Mouse (Mus musculus): ENCODE results near the gene Cnot6.

Gene Cnot6

GRCm38 (mm10) chr11:49712555-49713335 is at the start of gene Cnot6:
TSS of gene Cnot6 (minus strand) at chr11:49712723.
- DNase-seq (ENCODE audit: low spot score) = peak; percentile 99

DNA sequence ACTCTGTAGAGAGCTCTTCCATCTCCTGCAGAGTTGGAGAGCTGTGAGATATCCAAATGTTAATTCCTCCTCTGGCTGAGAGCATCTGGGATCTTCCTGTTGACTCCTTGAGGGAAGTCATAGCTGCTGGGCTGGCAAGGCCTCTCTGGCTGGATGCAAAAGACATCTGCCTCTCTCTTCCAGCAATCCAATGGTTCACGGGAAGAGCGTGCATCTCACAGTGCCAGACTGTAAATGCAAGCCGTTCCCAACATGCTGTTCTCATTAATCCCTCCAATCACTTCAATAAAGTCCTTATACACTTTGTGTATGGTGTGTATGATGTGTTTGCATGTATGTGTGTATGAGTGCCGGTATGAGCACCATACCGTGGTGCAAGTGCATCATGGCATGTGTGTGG is 48.6 kb upstream of the Cnot6 start:
- no peak for DNase-seq (ENCODE audit: low spot score)

DNA sequence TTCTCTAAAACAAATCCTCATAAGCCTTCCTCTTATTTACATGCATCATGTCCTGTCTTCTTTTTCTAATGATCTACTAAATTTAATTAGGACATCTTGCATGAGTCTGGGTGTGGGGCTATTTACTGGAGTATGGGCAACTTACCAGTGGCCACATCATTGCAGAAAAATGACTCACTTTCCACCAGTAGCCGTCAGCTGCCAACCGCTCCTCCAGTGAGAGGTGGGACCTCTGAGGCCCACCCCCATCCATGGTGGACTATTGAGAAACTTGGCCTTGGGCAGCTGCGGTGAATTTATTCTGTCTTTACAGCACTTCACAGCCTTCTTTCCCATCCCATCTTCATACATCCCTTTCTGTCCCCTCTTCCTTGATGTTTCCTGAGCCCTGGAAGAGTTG is 45.6 kb upstream of the Cnot6 start:
- DNase-seq (ENCODE audit: low spot score) = no peak

GRCm38 (mm10) chr11:49754958-49755665 is 42.6 kb upstream of the Cnot6 start:
- no peak for DNase-seq (ENCODE audit: low spot score)

- DNase-seq (ENCODE audit: low spot score) = no peak
These were observed 34.2 kb upstream of the Cnot6 start for GRCm38 (mm10) chr11:49746756-49747155.

DNA sequence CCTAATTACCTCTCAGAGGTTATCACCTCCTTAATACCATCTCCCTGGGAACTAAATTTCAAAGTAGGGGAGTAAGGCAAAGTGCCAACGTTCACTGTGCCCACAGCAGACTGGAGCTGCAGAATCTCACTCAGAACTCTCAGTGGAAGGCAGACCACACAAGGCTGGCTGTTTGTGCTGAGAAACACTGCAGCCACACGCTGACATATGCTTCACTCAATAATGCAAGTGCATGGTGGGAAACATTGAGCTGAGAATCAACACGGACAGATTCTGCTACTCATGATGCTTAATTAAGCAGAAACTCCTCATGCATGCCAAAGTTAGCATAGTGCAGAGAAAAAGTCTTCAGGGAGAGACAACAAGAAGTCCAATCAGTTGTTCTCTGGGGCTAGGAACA is 33.3 kb upstream of the Cnot6 start:
- no peak for DNase-seq (ENCODE audit: low spot score)

- no peak for DNase-seq (ENCODE audit: low spot score)
These were observed 32.5 kb upstream of the Cnot6 start for GRCm38 (mm10) chr11:49744981-49745380.

GRCm38 (mm10) chr11:49743634-49744033 is 31.1 kb upstream of the Cnot6 start:
- no peak for DNase-seq (ENCODE audit: low spot score)

GRCm38 (mm10) chr11:49742248-49742647 is 29.7 kb upstream of the Cnot6 start:
- DNase-seq (ENCODE audit: low spot score) = no peak

DNA sequence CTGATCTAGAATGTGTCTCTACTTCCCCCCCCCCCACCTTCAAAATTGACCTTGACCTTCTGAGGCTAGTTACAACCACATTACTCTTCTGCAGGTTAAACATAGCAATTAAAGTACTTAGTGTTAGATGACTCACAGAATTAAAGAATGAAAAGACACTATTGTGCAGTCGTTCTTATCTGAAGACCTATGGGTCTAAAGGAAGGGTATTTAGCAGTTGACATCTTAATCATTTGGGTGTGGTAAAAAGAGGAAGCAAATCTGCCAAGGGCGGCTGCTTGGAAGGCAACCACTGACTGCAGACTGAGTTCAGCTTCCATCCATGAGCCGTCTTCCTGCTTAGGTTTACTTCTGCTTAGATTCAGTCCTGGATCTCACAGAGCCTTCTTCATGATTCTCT is 27.3 kb upstream of the Cnot6 start:
- DNase-seq (ENCODE audit: low spot score) = no peak

DNA sequence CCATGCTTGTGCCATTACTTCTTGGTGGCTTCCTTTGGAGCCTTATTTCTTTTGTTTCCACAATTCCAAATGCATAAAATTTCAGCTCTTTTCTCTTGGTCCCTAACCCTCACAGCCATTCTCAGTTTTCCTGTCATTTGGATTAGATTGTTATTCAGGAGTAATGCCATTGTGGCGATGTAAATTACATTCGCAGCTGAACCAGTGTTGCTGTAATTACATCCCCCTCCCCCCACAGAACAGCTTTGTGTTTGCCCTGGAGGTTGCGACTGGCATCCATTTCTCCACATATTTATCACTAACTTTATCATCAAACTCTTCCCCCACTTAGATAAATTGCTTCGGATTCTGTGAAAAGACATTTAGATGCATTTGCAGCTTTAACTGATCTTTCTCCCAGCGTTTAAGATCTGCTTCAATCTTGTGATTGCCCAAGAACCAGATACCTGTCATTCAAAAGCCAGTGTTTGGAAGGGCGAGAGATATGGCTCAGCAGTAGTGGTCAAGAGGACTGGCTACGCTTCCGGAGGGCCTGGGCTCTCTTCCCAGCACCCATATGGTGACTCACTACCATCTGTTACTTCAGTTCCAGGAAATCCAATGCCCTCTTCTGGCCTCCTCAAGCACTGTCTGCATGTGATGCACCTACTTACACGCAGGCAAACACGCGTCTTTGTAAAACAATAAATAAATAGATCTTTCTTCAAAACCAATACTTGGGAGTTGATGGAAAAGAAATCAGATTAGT is 26.3 kb upstream of the Cnot6 start:
- no peak for DNase-seq (ENCODE audit: low spot score)

GRCm38 (mm10) chr11:49737625-49738024 is 25.1 kb upstream of the Cnot6 start:
- DNase-seq (ENCODE audit: low spot score) = peak; percentile 47

- DNase-seq (ENCODE audit: low spot score) = no peak
These were observed 22.2 kb upstream of the Cnot6 start for GRCm38 (mm10) chr11:49734771-49735170.

DNA sequence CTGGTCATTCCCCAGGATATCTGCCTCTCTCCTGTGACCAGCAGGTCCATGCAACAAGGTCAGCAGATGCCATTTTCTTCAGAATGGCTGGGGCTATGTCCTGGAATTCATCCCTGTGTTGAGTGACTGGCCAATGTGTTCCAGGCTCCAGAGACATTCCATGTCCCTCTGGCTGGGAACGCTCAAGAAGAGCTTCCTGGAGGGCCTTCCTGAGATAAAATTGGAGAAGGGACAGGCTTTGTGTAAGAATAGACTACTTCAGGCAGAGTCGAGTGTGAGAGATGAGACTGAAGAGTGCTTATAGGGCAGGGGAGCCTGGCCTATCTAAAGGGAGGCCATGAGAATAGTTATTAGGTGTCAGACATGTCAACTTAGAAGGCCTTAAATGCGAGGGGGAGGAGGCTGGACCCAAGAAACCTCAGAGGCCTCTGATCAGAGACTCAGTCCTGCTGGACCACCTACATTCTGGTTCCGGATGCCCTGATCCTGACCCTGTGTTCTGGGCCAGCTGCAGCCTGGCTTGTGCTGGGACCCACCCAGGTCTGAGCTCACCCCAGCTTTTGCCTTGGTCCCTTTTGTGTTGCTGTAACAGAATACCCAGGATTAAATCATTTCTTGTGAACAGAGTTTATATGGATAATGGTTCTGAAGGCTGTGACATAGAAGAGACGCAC is 17.9 kb upstream of the Cnot6 start:
- DNase-seq (ENCODE audit: low spot score) = no peak

DNA sequence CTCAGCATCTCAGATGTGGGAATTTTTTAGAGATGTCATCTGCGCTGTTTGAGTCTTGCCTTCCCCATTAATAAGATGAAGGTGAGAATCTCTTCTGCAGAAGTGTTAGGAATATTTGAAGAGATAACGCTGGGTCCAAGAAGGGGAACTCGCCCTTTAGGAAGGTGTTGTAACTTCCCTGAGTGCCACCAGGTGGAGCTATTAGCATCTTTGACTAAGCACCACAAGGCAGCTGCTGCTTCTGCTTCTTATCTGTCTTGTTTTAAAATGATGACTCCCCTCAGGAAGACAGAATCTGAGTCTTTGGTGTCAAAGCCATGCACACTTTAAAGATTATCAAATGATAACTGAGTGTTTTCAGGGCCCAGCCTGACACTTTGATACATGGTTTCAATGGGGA is 15.4 kb upstream of the Cnot6 start:
- DNase-seq (ENCODE audit: low spot score) = peak; percentile 82

GRCm38 (mm10) chr11:49726800-49727199 is 14.3 kb upstream of the Cnot6 start:
- DNase-seq (ENCODE audit: low spot score) = no peak

DNA sequence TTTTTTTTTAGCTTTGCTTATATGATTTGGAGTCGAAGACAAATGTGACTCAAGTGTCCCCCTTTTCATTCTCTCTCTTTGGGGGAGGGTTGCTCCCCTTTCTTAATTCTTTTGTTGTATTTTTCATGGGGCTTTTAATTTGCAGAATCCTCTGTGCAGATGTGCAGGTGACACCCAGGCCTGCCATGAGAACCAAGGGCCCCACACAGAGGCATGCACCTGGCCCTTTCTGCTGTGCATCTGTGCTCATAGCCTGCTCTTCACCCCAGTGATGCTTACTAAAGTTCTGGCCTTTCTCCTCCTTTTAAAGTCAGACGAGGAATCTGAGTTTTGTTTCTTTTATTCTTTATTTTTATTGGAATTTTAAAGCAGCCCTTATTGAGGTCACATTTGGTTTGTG is 12.2 kb upstream of the Cnot6 start:
- no peak for DNase-seq (ENCODE audit: low spot score)

- no peak for DNase-seq (ENCODE audit: low spot score)
These were observed 10.8 kb upstream of the Cnot6 start for GRCm38 (mm10) chr11:49723281-49723680.

- DNase-seq (ENCODE audit: low spot score) = no peak
These were observed 10.2 kb upstream of the Cnot6 start for GRCm38 (mm10) chr11:49722692-49723091.

DNA sequence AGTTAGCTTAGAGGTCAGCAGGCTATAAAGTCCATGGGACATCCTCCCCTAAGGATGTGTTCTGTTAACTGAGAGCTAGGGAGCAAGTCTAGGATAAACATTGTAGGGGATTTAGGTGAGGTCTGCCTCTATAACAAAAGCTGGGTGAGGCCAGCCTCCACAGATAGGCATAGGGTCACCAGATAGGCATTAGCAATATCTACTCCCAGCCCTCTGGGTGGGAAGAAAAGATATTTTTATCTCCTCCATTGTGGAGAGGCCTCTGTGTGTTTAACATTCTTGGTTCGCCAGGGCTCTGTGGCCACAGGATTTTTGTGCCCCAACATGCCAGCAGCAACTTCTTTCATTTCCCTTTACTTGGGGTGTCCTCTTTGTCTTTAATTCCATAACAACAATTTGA is 8.8 kb upstream of the Cnot6 start:
- DNase-seq (ENCODE audit: low spot score) = no peak

- no peak for DNase-seq (ENCODE audit: low spot score)
These were observed 7.1 kb upstream of the Cnot6 start for GRCm38 (mm10) chr11:49719466-49720151.

Data from retina, embryonic 14.5 days (tissue).